Mouse (Mus musculus) mature B cell (primary cell): ENCODE results near the gene Gabrd.

Experiments used
- in situ Hi-C: fragments of 300-500 bp; cut with MboI; formaldehyde crosslinking; loops from 2 replicates; pipeline ENCODE4 v1.14.3; 2019

Gabrd gene

GRCm38 (mm10) chr4:155343415-155344298, 54.3 kb downstream of the Gabrd start:
- in situ Hi-C loops: no loop called here

GRCm38 (mm10) chr4:155336284-155337050, 61.4 kb downstream of the Gabrd start:
- in situ Hi-C loops: no loop called here
